Mouse (Mus musculus): Measurements from ENCODE around the gene Hivep3. TPM values are rescaled to one million over a fixed set of nuclear protein-coding genes. Genes with fewer than 3 reads are reported as not detected.

Gene Hivep3
- polyA plus RNA-seq, 1 experiment from 2014 or later, result 8.6 TPM

DNA sequence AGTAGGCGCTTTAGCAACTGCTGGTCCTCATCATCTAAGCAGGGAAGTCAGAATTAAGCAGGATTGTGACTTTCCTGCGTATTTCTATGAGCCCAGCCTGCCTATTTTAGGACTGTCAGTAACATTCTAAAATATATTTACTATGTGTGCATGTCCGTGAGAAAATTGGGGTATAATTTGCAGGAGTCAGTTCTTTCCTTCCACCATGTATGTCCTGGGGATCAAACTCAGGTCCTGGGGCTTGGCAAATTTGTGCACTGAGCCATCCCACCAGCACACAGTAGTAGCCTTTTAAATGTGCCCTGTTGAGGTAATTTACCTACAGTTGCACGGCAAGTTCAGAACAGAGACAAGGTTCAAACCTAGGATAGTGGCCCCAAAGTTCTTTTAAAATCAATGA is 302.7 kb downstream of the Hivep3 start:
- Histone ChIP-seq H3K27me3 (ENCODE audit: control insufficient read depth, insufficient read depth, low read length) (peaks cover 15% of the 10 kb centered on the region; the same call in 1 of the 2 replicates), H3K36me3 (ENCODE audit: control insufficient read depth, insufficient read depth, low read length) (no peaks in the 10 kb centered on the region), H3K27ac (ENCODE audit: low read length) (no peak overlapping the region), H3K4me3 (ENCODE audit: low read depth, low read length) (no peak overlapping the region), H3K9me3 (ENCODE audit: control insufficient read depth, low read depth, low read length) (no peaks in the 10 kb centered on the region), H3K4me1 (ENCODE audit: control insufficient read depth, insufficient read depth, low read length) (no peaks in the 10 kb centered on the region; the same call in 1 of the 2 replicates), H3K9ac (replicated peaks; ENCODE audit: low read depth, low read length) (no peak overlapping the region), H3K4me2 (replicated peaks; ENCODE audit: low read depth, low read length) (no peak overlapping the region)
- WGBS, result 81% methylated on average over 4 of the region's 4 CpGs
- ATAC-seq (ENCODE audit: insufficient number of reproducible peaks, insufficient read depth, low FRiP score, low read depth), result no peak

DNA sequence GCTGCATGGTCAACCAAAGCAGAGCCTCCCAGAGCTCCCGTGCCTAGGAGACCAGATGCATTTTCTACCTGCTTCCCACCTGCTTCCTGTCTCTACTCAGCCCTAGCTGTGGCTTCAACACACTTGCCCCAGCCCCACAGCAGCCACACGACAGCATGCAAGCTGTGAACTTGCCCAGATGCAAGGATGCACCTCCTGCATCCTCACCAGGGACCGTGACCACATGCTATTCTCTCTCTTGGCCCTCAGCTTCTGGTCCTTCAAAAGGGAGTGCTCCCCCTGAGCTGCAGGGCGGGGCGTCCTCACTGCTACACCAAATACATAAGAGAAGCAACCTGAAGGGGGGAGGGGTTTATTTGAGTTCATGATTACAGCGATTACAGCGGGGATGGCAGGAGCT is 303.4 kb downstream of the Hivep3 start:
- no peak overlapping the region for H3K4me3 ChIP-seq (ENCODE audit: low read depth, low read length)
- ATAC-seq (ENCODE audit: insufficient number of reproducible peaks, insufficient read depth, low FRiP score, low read depth), result 0 out of 2 replicates have a peak, but pooled peaks have one; percentile 2
- 38% methylated on average over 7 of the region's 7 CpGs for WGBS
- H3K9ac ChIP-seq (replicated peaks; ENCODE audit: low read depth, low read length), result no peak overlapping the region
- no peak overlapping the region for H3K27ac ChIP-seq (ENCODE audit: low read length)
- H3K4me2 ChIP-seq (replicated peaks; ENCODE audit: low read depth, low read length), result no peak overlapping the region
- no peaks in the 10 kb centered on the region for H3K36me3 ChIP-seq (ENCODE audit: control insufficient read depth, insufficient read depth, low read length)
- H3K27me3 ChIP-seq (ENCODE audit: control insufficient read depth, insufficient read depth, low read length), result peaks cover 15% of the 10 kb centered on the region; the same call in 1 of the 2 replicates
- H3K4me1 ChIP-seq (ENCODE audit: control insufficient read depth, insufficient read depth, low read length), result no peaks in the 10 kb centered on the region; the same call in 1 of the 2 replicates
- no peaks in the 10 kb centered on the region for H3K9me3 ChIP-seq (ENCODE audit: control insufficient read depth, low read depth, low read length)

DNA sequence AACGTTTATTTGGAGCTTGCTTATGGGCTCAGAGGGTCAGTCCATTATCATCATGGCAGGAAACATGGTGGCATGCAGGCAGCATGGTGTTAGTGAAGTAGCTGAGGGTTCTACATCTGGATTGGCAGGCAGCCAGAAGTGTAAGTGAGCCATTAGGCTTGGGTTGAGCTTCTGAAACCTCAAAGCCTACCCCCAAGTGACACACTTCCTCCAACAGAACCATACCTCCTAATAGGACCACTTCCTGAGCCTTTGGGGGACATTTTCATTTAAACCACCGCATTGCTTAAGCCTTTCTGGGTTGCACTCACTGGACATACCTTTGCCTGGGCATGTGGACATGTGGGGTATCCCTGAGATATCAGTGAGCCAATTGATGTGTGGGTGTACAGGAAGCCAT is 307.9 kb downstream of the Hivep3 start:
- H3K27ac ChIP-seq (ENCODE audit: low read length), result no peak overlapping the region
- no peaks in the 10 kb centered on the region for H3K9me3 ChIP-seq (ENCODE audit: control insufficient read depth, low read depth, low read length)
- WGBS, result 85% methylated on average over 2 of the region's 2 CpGs
- H3K36me3 ChIP-seq (ENCODE audit: control insufficient read depth, insufficient read depth, low read length), result no peaks in the 10 kb centered on the region
- H3K4me2 ChIP-seq (replicated peaks; ENCODE audit: low read depth, low read length), result no peak overlapping the region
- no peaks in the 10 kb centered on the region for H3K27me3 ChIP-seq (ENCODE audit: control insufficient read depth, insufficient read depth, low read length)
- ATAC-seq (ENCODE audit: insufficient number of reproducible peaks, insufficient read depth, low FRiP score, low read depth), result no peak
- no peaks in the 10 kb centered on the region for H3K4me1 ChIP-seq (ENCODE audit: control insufficient read depth, insufficient read depth, low read length)
- H3K4me3 ChIP-seq (ENCODE audit: low read depth, low read length), result no peak overlapping the region
- H3K9ac ChIP-seq (replicated peaks; ENCODE audit: low read depth, low read length), result no peak overlapping the region

DNA sequence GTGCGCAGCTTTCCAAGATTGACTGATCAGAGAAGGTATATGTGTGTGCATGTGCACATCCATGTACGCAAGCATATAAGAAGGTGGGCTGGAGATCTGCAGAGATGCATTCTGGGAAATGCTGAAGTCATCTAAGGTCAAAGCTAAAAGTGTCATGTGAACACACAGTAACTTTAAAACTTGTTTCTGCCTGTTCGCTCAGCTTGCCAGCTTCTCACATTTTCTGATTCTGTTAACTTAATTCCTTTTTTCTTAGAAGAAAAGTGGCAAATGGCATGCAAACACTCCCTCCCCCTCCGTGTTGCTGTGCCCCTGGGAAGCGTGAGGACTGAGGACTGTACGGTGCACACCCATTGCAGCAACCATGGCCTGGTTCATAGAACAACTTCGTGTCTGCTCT is 308.9 kb downstream of the Hivep3 start:
- no peak overlapping the region for H3K9ac ChIP-seq (replicated peaks; ENCODE audit: low read depth, low read length)
- no peak overlapping the region for H3K4me3 ChIP-seq (ENCODE audit: low read depth, low read length)
- no peaks in the 10 kb centered on the region for H3K9me3 ChIP-seq (ENCODE audit: control insufficient read depth, low read depth, low read length)
- H3K27ac ChIP-seq (ENCODE audit: low read length), result no peak overlapping the region
- H3K4me1 ChIP-seq (ENCODE audit: control insufficient read depth, insufficient read depth, low read length), result no peaks in the 10 kb centered on the region
- no peak overlapping the region for H3K4me2 ChIP-seq (replicated peaks; ENCODE audit: low read depth, low read length)
- H3K36me3 ChIP-seq (ENCODE audit: control insufficient read depth, insufficient read depth, low read length), result no peaks in the 10 kb centered on the region
- no peaks in the 10 kb centered on the region for H3K27me3 ChIP-seq (ENCODE audit: control insufficient read depth, insufficient read depth, low read length)
- no peak for ATAC-seq (ENCODE audit: insufficient number of reproducible peaks, insufficient read depth, low FRiP score, low read depth)
- WGBS, result 84% methylated on average over 7 of the region's 7 CpGs

DNA sequence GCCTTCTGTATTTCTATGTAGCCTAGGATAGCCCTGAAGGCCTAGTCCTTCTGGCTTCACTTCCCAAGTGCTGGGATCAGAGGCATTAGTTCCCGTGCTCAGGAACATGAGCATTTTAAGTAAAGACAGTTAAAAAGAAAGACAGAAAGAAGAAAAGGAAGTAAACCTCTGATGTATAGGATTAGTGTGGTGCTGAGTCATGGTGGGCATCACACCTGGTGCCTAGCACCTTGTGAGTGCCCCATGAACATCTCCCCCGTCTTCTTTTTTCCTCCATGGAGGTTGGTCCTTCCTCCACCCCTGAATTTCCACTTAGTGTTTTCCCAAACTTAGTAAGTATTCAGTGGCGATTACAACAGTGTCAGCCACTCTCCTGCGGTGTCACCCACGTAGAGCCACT is 311.0 kb downstream of the Hivep3 start:
- no peak for ATAC-seq (ENCODE audit: insufficient number of reproducible peaks, insufficient read depth, low FRiP score, low read depth)
- Histone ChIP-seq H3K36me3 (ENCODE audit: control insufficient read depth, insufficient read depth, low read length) (no peaks in the 10 kb centered on the region), H3K9me3 (ENCODE audit: control insufficient read depth, low read depth, low read length) (no peaks in the 10 kb centered on the region), H3K4me2 (replicated peaks; ENCODE audit: low read depth, low read length) (no peak overlapping the region), H3K4me3 (ENCODE audit: low read depth, low read length) (no peak overlapping the region), H3K27ac (ENCODE audit: low read length) (no peak overlapping the region), H3K27me3 (ENCODE audit: control insufficient read depth, insufficient read depth, low read length) (no peaks in the 10 kb centered on the region), H3K4me1 (ENCODE audit: control insufficient read depth, insufficient read depth, low read length) (no peaks in the 10 kb centered on the region), H3K9ac (replicated peaks; ENCODE audit: low read depth, low read length) (no peak overlapping the region)
- 85% methylated on average over 5 of the region's 5 CpGs for WGBS

DNA sequence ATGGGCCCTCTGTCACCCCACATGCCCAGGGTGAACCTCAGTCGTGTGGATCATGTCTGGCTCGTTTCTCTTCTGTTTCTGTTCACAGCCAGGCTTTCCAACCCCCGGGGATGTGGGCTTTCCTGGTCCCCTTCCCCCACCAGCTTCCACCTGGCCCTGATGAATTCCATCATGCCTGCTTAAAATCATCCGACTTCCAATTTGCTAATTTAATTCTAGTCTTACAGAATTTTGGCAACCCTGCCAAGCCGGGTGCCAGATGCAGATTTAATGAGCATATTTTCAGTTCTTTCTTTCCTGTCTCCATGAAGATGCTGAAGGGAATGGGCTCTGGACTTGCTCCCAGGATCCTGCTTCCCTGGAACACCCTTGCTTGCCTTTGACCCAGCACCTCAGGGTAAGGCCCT is 311.6 kb downstream of the Hivep3 start:
- Histone ChIP-seq H3K9ac (replicated peaks; ENCODE audit: low read depth, low read length) (no peak overlapping the region), H3K4me3 (ENCODE audit: low read depth, low read length) (no peak overlapping the region), H3K9me3 (ENCODE audit: control insufficient read depth, low read depth, low read length) (no peaks in the 10 kb centered on the region), H3K27me3 (ENCODE audit: control insufficient read depth, insufficient read depth, low read length) (no peaks in the 10 kb centered on the region), H3K4me1 (ENCODE audit: control insufficient read depth, insufficient read depth, low read length) (no peaks in the 10 kb centered on the region), H3K27ac (ENCODE audit: low read length) (no peak overlapping the region), H3K4me2 (replicated peaks; ENCODE audit: low read depth, low read length) (no peak overlapping the region), H3K36me3 (ENCODE audit: control insufficient read depth, insufficient read depth, low read length) (no peaks in the 10 kb centered on the region)
- no peak for ATAC-seq (ENCODE audit: insufficient number of reproducible peaks, insufficient read depth, low FRiP score, low read depth)
- WGBS, result 43% methylated on average over 5 of the region's 5 CpGs

DNA sequence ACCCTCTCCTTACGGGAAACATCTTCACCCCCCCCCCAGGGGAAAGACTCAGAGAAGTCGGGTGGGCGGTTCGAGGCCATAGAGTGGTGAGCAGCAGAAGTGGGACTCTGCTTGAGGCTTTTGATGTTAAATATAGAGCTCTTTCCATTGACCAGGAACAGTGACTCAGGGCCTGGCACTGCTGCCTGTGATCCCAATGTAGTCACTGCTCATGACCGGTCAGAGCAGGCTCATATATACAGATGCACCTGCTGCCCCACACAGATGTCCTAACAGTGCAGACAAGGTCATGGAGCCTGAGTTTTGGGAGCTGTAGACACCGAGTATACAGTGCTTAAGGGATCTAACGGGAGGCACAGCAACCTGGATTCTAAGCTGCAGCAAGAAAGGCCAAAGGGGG is 312.3 kb downstream of the Hivep3 start:
- H3K27me3 ChIP-seq (ENCODE audit: control insufficient read depth, insufficient read depth, low read length), result no peaks in the 10 kb centered on the region
- ATAC-seq (ENCODE audit: insufficient number of reproducible peaks, insufficient read depth, low FRiP score, low read depth), result no peak
- no peaks in the 10 kb centered on the region for H3K36me3 ChIP-seq (ENCODE audit: control insufficient read depth, insufficient read depth, low read length)
- H3K27ac ChIP-seq (ENCODE audit: low read length), result no peak overlapping the region
- 85% methylated on average over 7 of the region's 7 CpGs for WGBS
- H3K4me1 ChIP-seq (ENCODE audit: control insufficient read depth, insufficient read depth, low read length), result no peaks in the 10 kb centered on the region
- no peaks in the 10 kb centered on the region for H3K9me3 ChIP-seq (ENCODE audit: control insufficient read depth, low read depth, low read length)
- H3K4me3 ChIP-seq (ENCODE audit: low read depth, low read length), result no peak overlapping the region
- no peak overlapping the region for H3K9ac ChIP-seq (replicated peaks; ENCODE audit: low read depth, low read length)
- no peak overlapping the region for H3K4me2 ChIP-seq (replicated peaks; ENCODE audit: low read depth, low read length)

DNA sequence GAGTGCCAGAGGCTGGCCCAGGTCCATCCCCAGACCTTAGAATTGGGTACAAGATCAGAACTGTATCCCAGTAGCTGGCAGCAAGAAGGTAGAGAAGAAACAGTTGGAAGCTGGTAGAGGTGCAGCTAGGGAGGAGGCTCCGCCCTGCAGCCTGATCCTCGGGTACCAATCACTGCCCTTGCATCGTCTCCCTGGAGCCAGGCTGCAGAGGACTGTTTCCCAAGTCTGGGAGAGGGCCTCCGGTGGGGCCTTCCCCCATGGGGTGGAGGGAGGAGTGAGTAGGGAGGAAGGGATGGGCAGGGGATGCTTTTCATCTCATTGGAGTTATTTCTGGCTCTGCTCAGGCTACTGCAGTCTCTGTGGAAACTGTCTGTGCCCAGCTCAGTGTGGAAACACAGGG is 313.5 kb downstream of the Hivep3 start:
- no peak overlapping the region for H3K27ac ChIP-seq (ENCODE audit: low read length)
- no peaks in the 10 kb centered on the region for H3K4me1 ChIP-seq (ENCODE audit: control insufficient read depth, insufficient read depth, low read length)
- no peaks in the 10 kb centered on the region for H3K27me3 ChIP-seq (ENCODE audit: control insufficient read depth, insufficient read depth, low read length)
- H3K9me3 ChIP-seq (ENCODE audit: control insufficient read depth, low read depth, low read length), result no peaks in the 10 kb centered on the region
- 35% methylated on average over 4 of the region's 4 CpGs for WGBS
- no peak for ATAC-seq (ENCODE audit: insufficient number of reproducible peaks, insufficient read depth, low FRiP score, low read depth)
- H3K36me3 ChIP-seq (ENCODE audit: control insufficient read depth, insufficient read depth, low read length), result no peaks in the 10 kb centered on the region
- H3K4me3 ChIP-seq (ENCODE audit: low read depth, low read length), result no peak overlapping the region
- H3K9ac ChIP-seq (replicated peaks; ENCODE audit: low read depth, low read length), result no peak overlapping the region
- H3K4me2 ChIP-seq (replicated peaks; ENCODE audit: low read depth, low read length), result no peak overlapping the region

DNA sequence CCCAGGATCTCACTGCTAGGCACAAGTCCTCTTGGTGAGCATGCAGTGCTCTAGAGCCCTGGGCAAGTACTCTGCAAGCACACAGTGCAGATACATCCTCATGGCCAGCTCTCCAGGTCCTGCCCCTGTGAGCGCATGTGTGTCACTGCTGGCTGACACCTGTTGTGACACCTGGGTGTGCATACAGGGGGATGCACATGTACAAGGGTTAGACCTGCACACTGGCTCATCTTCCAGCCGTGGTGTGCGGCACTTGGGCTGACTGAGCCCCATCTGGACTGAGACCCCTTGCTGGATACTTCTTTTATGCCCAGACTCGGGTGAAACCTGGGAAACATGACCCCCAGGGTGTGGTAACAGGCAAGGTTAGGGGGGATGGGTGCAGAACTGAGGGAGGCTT is 314.7 kb downstream of the Hivep3 start:
- no peak for ATAC-seq (ENCODE audit: insufficient number of reproducible peaks, insufficient read depth, low FRiP score, low read depth)
- WGBS, result 78% methylated on average over 4 of the region's 4 CpGs

More for the DNA sequence above, 314.7 kb downstream of the Hivep3 start:
- no peak overlapping the region for H3K4me3 ChIP-seq (ENCODE audit: low read depth, low read length)
- no peaks in the 10 kb centered on the region for H3K27me3 ChIP-seq (ENCODE audit: control insufficient read depth, insufficient read depth, low read length)
- H3K27ac ChIP-seq (ENCODE audit: low read length), result no peak overlapping the region
- H3K36me3 ChIP-seq (ENCODE audit: control insufficient read depth, insufficient read depth, low read length), result no peaks in the 10 kb centered on the region
- no peaks in the 10 kb centered on the region for H3K4me1 ChIP-seq (ENCODE audit: control insufficient read depth, insufficient read depth, low read length)
- no peaks in the 10 kb centered on the region for H3K9me3 ChIP-seq (ENCODE audit: control insufficient read depth, low read depth, low read length)
- H3K9ac ChIP-seq (replicated peaks; ENCODE audit: low read depth, low read length), result no peak overlapping the region
- no peak overlapping the region for H3K4me2 ChIP-seq (replicated peaks; ENCODE audit: low read depth, low read length)

Measured in stomach, embryonic 14.5 days (tissue).